Mouse (Mus musculus): ENCODE results near the gene Rad51d. TPM values are rescaled to one million over a fixed set of nuclear protein-coding genes. Genes with fewer than 3 reads are reported as not detected.
"Not testable (repeated sequence)": the region's sequence is repeated elsewhere in the genome, so short reads cannot be mapped to it uniquely, and the experiment has no call there.

Gene Rad51d
- total RNA-seq, 1 experiment: 9.1 TPM

DNA sequence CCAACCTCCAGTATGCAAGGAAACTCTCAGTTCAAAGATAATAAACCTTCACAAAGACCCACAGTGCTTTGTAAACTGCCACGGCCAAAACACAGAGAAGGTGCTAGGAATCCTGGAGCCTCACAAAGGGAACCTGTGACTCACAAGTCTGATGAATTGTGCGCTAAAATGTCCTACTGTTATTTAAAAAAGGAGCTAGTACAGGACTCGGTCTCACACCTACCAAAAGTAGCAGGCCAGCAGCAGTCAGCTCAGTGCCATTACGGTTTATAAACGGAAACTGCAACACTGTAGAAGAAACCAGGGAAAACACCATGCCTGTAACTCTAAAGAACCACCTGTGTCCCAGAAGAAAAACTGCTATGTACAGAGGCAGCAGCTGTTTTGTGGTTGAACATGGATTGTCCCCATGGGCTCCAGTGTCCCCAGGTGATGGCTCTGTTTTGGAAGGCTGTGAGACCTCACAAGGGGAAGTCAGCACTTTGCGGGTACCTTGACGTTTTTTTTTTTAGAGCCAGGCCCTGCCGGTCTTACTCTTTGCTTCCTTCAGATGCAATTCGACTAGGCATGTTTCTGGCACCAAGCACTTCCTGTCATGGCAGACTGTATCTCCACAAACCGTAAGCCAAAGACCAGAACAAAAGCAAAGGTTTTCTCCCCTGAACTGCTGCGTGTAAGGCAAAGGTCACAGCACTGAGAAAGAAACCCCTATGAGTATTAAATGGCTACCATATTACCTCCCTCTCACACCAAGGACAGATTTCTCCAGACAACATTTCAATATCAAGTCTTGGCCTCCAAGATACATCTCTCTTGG is 54.6 kb downstream of the Rad51d start:
- no peak overlapping the region for H3K9ac ChIP-seq (ENCODE audit: insufficient read depth, low read depth, low read length, poor library complexity, severe bottlenecking)
- in situ Hi-C loops (cut with MboI; ENCODE audit: low sequenced_read_pairs in 2 of 2, unreplicated experiment in 2 of 2): no loop called here
- peaks cover 0 to 20% of the 10 kb centered on the region in 2 experiments; a peak in 2 of 4 replicates for H3K4me1 ChIP-seq (ENCODE audit: control insufficient read depth in 2 of 2, insufficient read depth in 2 of 2, low read length in 2 of 2, poor library complexity in 1 of 2)
- DNase-seq (ENCODE audit: low read depth, low spot score): no peak
- TF ChIP-seq ZNF384 (IDR thresholded peaks at IDR 0.05; ENCODE audit: low read depth, low read length) (no peak), HCFC1 (IDR thresholded peaks at IDR 0.05; ENCODE audit: borderline replicate concordance, insufficient read depth, low read length) (no peak), ZC3H11A (IDR thresholded peaks at IDR 0.05; ENCODE audit: borderline replicate concordance, low read depth, low read length) (no peak), MAFK (IDR thresholded peaks at IDR 0.05; ENCODE audit: insufficient read depth, low read depth, low read length) (no peak), CHD2 (IDR thresholded peaks at IDR 0.05; ENCODE audit: low read depth, low read length) (no peak)
- no peaks in the 10 kb centered on the region for H3K9me3 ChIP-seq (ENCODE audit: control insufficient read depth, insufficient read depth, low read depth, low read length)
- H3K27ac ChIP-seq (ENCODE audit: insufficient read depth, low read depth, low read length, poor library complexity, severe bottlenecking): no peak overlapping the region
- H3K4me3 ChIP-seq (ENCODE audit: insufficient read depth in 1 of 2, low read depth in 1 of 2, low read length in 2 of 2, poor library complexity in 1 of 2, severe bottlenecking in 1 of 2): no peak overlapping the region
- no peaks in the 10 kb centered on the region; the same call in 1 of the 2 replicates for H3K36me3 ChIP-seq (ENCODE audit: control insufficient read depth, insufficient read depth, low read length, poor library complexity, severe bottlenecking)

- H3K9me3 ChIP-seq (ENCODE audit: control insufficient read depth, insufficient read depth, low read depth, low read length); H3K4me3 ChIP-seq (ENCODE audit: insufficient read depth in 1 of 2, low read depth in 1 of 2, low read length in 2 of 2, poor library complexity in 1 of 2, severe bottlenecking in 1 of 2); in situ Hi-C loops (cut with MboI; ENCODE audit: low sequenced_read_pairs in 2 of 2, unreplicated experiment in 2 of 2); DNase-seq (ENCODE audit: low read depth, low spot score); H3K36me3 ChIP-seq (ENCODE audit: control insufficient read depth, insufficient read depth, low read length, poor library complexity, severe bottlenecking); H3K27ac ChIP-seq (ENCODE audit: insufficient read depth, low read depth, low read length, poor library complexity, severe bottlenecking); H3K9ac ChIP-seq (ENCODE audit: insufficient read depth, low read depth, low read length, poor library complexity, severe bottlenecking): not testable (repeated sequence)
- peaks cover 0 to 16% of the 10 kb centered on the region in 2 experiments; a peak in 2 of 4 replicates for H3K4me1 ChIP-seq (ENCODE audit: control insufficient read depth in 2 of 2, insufficient read depth in 2 of 2, low read length in 2 of 2, poor library complexity in 1 of 2)
These were observed 56.1 kb downstream of the Rad51d start for GRCm38 (mm10) chr11:82834359-82834758.

GRCm38 (mm10) chr11:82833929-82834328 is 56.5 kb downstream of the Rad51d start:
- no peaks in the 10 kb centered on the region for H3K9me3 ChIP-seq (ENCODE audit: control insufficient read depth, insufficient read depth, low read depth, low read length)
- in situ Hi-C loops (cut with MboI; ENCODE audit: low sequenced_read_pairs in 2 of 2, unreplicated experiment in 2 of 2): no loop called here
- no peaks in the 10 kb centered on the region; the same call in 1 of the 2 replicates for H3K36me3 ChIP-seq (ENCODE audit: control insufficient read depth, insufficient read depth, low read length, poor library complexity, severe bottlenecking)
- no peak overlapping the region for H3K9ac ChIP-seq (ENCODE audit: insufficient read depth, low read depth, low read length, poor library complexity, severe bottlenecking)
- no peak overlapping the region for H3K27ac ChIP-seq (ENCODE audit: insufficient read depth, low read depth, low read length, poor library complexity, severe bottlenecking)
- H3K4me1 ChIP-seq (ENCODE audit: control insufficient read depth in 2 of 2, insufficient read depth in 2 of 2, low read length in 2 of 2, poor library complexity in 1 of 2): peaks cover 0 to 16% of the 10 kb centered on the region in 2 experiments; a peak in 2 of 4 replicates
- no peak for DNase-seq (ENCODE audit: low read depth, low spot score)
- TF ChIP-seq MAFK (IDR thresholded peaks at IDR 0.05; ENCODE audit: insufficient read depth, low read depth, low read length) (no peak), ZNF384 (IDR thresholded peaks at IDR 0.05; ENCODE audit: low read depth, low read length) (no peak), CHD2 (IDR thresholded peaks at IDR 0.05; ENCODE audit: low read depth, low read length) (no peak), HCFC1 (IDR thresholded peaks at IDR 0.05; ENCODE audit: borderline replicate concordance, insufficient read depth, low read length) (no peak), ZC3H11A (IDR thresholded peaks at IDR 0.05; ENCODE audit: borderline replicate concordance, low read depth, low read length) (no peak)
- H3K4me3 ChIP-seq (ENCODE audit: insufficient read depth in 1 of 2, low read depth in 1 of 2, low read length in 2 of 2, poor library complexity in 1 of 2, severe bottlenecking in 1 of 2): no peak overlapping the region

GRCm38 (mm10) chr11:82832402-82832801 is 58.0 kb downstream of the Rad51d start:
- in situ Hi-C loops (cut with MboI; ENCODE audit: low sequenced_read_pairs in 2 of 2, unreplicated experiment in 2 of 2); H3K27ac ChIP-seq (ENCODE audit: insufficient read depth, low read depth, low read length, poor library complexity, severe bottlenecking): not testable (repeated sequence)

More at GRCm38 (mm10) chr11:82832402-82832801, 58.0 kb downstream of the Rad51d start:
- not testable (repeated sequence) for H3K9ac ChIP-seq (ENCODE audit: insufficient read depth, low read depth, low read length, poor library complexity, severe bottlenecking); DNase-seq (ENCODE audit: low read depth, low spot score); H3K9me3 ChIP-seq (ENCODE audit: control insufficient read depth, insufficient read depth, low read depth, low read length); H3K36me3 ChIP-seq (ENCODE audit: control insufficient read depth, insufficient read depth, low read length, poor library complexity, severe bottlenecking); H3K4me3 ChIP-seq (ENCODE audit: insufficient read depth in 1 of 2, low read depth in 1 of 2, low read length in 2 of 2, poor library complexity in 1 of 2, severe bottlenecking in 1 of 2)
- peaks cover 0 to 19% of the 10 kb centered on the region in 2 experiments; a peak in 2 of 4 replicates for H3K4me1 ChIP-seq (ENCODE audit: control insufficient read depth in 2 of 2, insufficient read depth in 2 of 2, low read length in 2 of 2, poor library complexity in 1 of 2)

Measured in ES-E14 (cell line).